Mouse (Mus musculus): ENCODE results near the gene Clec12a.
"Not testable (repeated sequence)": the region's sequence is repeated elsewhere in the genome, so short reads cannot be mapped to it uniquely, and the experiment has no call there.

DNA sequence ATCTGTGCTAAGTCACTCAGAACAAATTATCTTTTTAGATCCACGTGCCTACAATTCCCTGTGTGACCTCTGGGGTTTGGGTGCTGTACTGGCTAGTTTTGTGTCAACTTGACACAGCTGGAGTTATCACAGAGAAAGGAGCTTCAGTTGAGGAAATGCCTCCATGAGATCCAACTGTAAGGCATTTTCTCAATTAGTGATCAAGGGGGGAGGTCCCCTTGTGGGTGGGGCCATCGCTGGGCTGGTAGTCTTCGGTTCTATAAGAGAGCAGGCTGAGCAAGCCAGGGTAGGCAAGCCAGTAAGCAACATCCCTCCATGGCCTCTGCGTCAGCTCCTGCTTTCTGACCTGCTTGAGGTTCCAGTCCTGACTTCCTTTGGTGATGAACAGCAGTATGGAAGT lies at the start of gene Clec12a:
- TF ChIP-seq CTCF (IDR thresholded peaks at IDR 0.05; ENCODE audit: control insufficient read depth, insufficient read depth, low read length); POLR2A (IDR thresholded peaks at IDR 0.05; ENCODE audit: borderline replicate concordance, control insufficient read depth, low read depth, low read length): not testable (repeated sequence)
